Mouse (Mus musculus) E14TG2a.4 (cell line): ENCODE results near the gene Zfand2a.

ENCODE experiments used
- H3K27me3 ChIP-seq: 2 replicates; pipeline ENCODE4 v1.6.1; 2014; ENCODE audit warnings: low read length, control low read depth; ENCODE audit not compliant: insufficient read depth
- H3K36me3 ChIP-seq: 2 replicates; pipeline ENCODE4 v1.6.1; 2014; ENCODE audit warnings: low read length, control low read depth; ENCODE audit not compliant: insufficient read depth
- H3K4me1 ChIP-seq: replicated peaks from 2 replicates; pipeline ENCODE4 v1.6.1; 2014; ENCODE audit warnings: low read depth, low read length, control low read depth
- H3K4me3 ChIP-seq: replicated peaks from 2 replicates; pipeline ENCODE4 v1.5.1; 2014; ENCODE audit warnings: mild to moderate bottlenecking, low read length
- H3K9me3 ChIP-seq: 2 replicates; pipeline ENCODE4 v1.6.1; 2014; ENCODE audit warnings: low read length, control low read depth
- CTCF ChIP-seq: conservative IDR thresholded peaks from 2 replicates; pipeline ENCODE4 v1.5.1; 2014; ENCODE audit warnings: low read length
- NANOG ChIP-seq: IDR thresholded peaks from 2 replicates; pipeline ENCODE4 v1.6.1; 2014; ENCODE audit warnings: borderline replicate concordance, low read length, mixed read lengths
- POU5F1 ChIP-seq: IDR thresholded peaks from 2 replicates; pipeline ENCODE4 v1.6.1; 2014; ENCODE audit warnings: low read length, borderline replicate concordance

Zfand2a gene

DNA sequence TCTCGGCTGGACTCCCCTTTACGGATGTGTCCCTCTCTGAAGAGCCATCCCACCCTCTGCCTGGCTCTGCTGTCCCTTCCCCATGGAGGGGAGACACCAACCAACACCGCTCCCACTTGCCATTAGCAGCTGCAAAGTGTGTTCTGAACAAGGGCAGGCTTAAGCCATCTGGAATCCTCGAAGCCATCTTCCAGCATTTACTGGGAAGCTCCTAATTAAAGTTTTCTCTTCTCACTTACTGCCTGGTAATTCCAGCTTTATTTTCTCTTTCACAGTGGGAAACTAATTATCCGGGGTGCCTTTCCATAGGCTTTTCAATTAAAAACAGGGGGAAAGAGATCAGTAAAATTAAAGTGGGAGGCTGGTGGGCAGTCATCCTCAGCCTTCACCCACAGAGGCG, 52.0 kb downstream of the Zfand2a start:
- Histone ChIP-seq H3K36me3 (peaks cover 45% of the 10 kb centered on the region), H3K4me1 (peaks cover 68% of the 10 kb centered on the region), H3K27me3 (no peaks in the 10 kb centered on the region), H3K9me3 (no peaks in the 10 kb centered on the region), H3K4me3 (no peak overlapping the region)
- TF ChIP-seq POU5F1 = no peak
- TF ChIP-seq CTCF = no peak
- no peak for TF ChIP-seq NANOG

- TF ChIP-seq CTCF (no peak), NANOG (no peak), POU5F1 (no peak)
- Histone ChIP-seq H3K27me3 (no peaks in the 10 kb centered on the region), H3K36me3 (peaks cover 55% of the 10 kb centered on the region), H3K4me1 (peaks cover 62% of the 10 kb centered on the region), H3K9me3 (no peaks in the 10 kb centered on the region), H3K4me3 (no peak overlapping the region)
Observed at GRCm38 (mm10) chr5:139429818-139430341, 54.5 kb downstream of the Zfand2a start.

DNA sequence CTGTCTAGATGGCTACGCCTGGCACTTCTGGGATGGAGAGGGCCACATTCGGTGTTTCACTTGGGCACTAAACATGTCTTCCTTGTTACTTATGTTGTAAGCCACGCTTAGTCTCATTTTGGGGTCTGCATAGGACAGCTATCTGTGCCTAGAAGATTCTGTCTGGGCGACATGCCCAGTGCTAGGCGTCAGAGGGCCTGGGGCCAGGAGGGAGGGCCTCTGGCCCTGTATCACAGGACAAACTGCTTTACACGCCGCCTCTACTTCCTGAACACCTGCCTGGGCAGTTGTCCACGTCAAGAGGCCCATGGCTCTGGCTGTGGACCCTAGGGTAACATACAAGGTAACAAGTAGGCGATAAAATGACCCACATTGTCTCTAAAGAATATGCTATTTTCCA, 56.4 kb downstream of the Zfand2a start:
- Histone ChIP-seq H3K27me3 (no peaks in the 10 kb centered on the region), H3K9me3 (no peaks in the 10 kb centered on the region), H3K36me3 (peaks cover 46% of the 10 kb centered on the region), H3K4me1 (peaks cover 50% of the 10 kb centered on the region), H3K4me3 (no peak overlapping the region)
- no peak for TF ChIP-seq CTCF
- TF ChIP-seq NANOG = no peak
- no peak for TF ChIP-seq POU5F1

- no peak overlapping the region for H3K4me3 ChIP-seq
- no peaks in the 10 kb centered on the region for H3K27me3 ChIP-seq
- TF ChIP-seq NANOG (no peak), POU5F1 (no peak), CTCF (no peak)
Observed at GRCm38 (mm10) chr5:139427001-139427400, 57.3 kb downstream of the Zfand2a start.

DNA sequence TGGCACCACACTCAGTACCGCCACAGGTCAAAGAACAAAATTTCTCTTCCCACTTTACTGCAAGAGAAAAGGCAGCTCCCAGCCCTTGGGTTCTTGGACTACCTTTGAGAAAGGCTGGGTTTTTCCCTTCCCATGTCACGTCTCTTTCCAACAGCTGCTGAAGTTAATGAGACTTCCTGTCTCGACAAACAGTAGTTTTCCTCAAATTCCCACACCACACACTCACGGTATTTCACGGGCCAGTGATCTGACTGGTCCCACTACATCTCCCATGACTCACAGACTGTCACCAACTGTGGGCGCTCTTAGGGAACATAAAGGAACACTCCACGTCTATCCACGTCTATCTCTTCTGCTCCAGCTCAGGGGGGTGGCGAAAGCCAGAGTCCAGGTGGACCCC, 59.2 kb downstream of the Zfand2a start:
- TF ChIP-seq POU5F1 (no peak), CTCF (no peak), NANOG (no peak)
- no peaks in the 10 kb centered on the region for H3K27me3 ChIP-seq
- peaks cover 32% of the 10 kb centered on the region for H3K4me1 ChIP-seq
- H3K9me3 ChIP-seq = no peaks in the 10 kb centered on the region
- no peak overlapping the region for H3K4me3 ChIP-seq
- peaks cover 45% of the 10 kb centered on the region for H3K36me3 ChIP-seq

More at GRCm38 (mm10) chr5:139427001-139427400, 57.3 kb downstream of the Zfand2a start:
- H3K36me3 ChIP-seq = peaks cover 45% of the 10 kb centered on the region
- H3K9me3 ChIP-seq = no peaks in the 10 kb centered on the region
- peaks cover 44% of the 10 kb centered on the region for H3K4me1 ChIP-seq

- no peak for TF ChIP-seq POU5F1
- no peak for TF ChIP-seq NANOG
- no peak for TF ChIP-seq CTCF
Observed at GRCm38 (mm10) chr5:139423026-139423865, 61.1 kb downstream of the Zfand2a start, which contains the start of gene Gper1. Gene Gper1, plus strand, starts transcription at chr5:139423151.

More at GRCm38 (mm10) chr5:139423026-139423865, 61.1 kb downstream of the Zfand2a start, which contains the start of gene Gper1:
- Histone ChIP-seq H3K36me3 (peaks cover 59% of the 10 kb centered on the region), H3K9me3 (no peaks in the 10 kb centered on the region), H3K27me3 (no peaks in the 10 kb centered on the region), H3K4me3 (no peak within 1 kb of the TSS), H3K4me1 (peaks cover 35% of the 10 kb centered on the region)
